Mouse (Mus musculus): ENCODE measurements around the gene Eif3l. TPM values are rescaled to one million over a fixed set of nuclear protein-coding genes. Genes with fewer than 3 reads are reported as not detected.

The Eif3l gene
- 100 to 1,000 TPM; 114 to 115 TPM for total RNA-seq (2023)

GRCm38 (mm10) chr15:79074913-79075532 is at the start of gene Eif3l:
Eif3l (plus strand) TSS chr15:79075179.

GRCm38 (mm10) chr15:79028237-79028738 is 46.7 kb upstream of the Eif3l start, which contains the start of gene H1f0:
H1f0 (plus strand) TSS chr15:79028450.

DNA sequence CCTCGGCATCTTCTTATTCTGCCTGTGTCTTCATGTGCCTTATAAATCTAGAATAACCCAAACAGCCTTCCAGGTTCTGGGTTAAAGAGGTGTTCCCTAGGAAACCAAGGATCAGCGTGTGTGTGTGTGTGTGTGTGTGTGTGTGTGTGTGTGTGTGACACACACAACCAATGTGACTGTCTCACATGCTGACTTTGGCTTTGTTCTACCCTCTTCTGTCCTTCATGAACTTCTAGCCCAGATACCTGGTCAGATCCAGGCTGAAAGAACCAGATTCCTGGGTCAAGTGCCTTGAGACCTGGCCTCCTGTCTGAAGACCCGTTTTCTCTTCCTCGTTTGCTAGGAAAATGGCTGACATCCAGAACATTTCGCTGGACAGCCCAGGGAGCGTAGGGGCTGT is 33.4 kb upstream of the Eif3l start, which contains the start of gene Galr3:
Gene Galr3 (plus strand): TSS at position 301 of the 400 bp plus-strand sequence.

GRCm38 (mm10) chr15:79062376-79063159 is 12.4 kb upstream of the Eif3l start, which contains the start of gene Ankrd54:
Ankrd54 (minus strand) TSS chr15:79062893.

GRCm38 (mm10) chr15:79108421-79109320 is 33.7 kb downstream of the Eif3l start, which contains the start of gene Micall1:
Micall1 (plus strand) TSS chr15:79108898.

DNA sequence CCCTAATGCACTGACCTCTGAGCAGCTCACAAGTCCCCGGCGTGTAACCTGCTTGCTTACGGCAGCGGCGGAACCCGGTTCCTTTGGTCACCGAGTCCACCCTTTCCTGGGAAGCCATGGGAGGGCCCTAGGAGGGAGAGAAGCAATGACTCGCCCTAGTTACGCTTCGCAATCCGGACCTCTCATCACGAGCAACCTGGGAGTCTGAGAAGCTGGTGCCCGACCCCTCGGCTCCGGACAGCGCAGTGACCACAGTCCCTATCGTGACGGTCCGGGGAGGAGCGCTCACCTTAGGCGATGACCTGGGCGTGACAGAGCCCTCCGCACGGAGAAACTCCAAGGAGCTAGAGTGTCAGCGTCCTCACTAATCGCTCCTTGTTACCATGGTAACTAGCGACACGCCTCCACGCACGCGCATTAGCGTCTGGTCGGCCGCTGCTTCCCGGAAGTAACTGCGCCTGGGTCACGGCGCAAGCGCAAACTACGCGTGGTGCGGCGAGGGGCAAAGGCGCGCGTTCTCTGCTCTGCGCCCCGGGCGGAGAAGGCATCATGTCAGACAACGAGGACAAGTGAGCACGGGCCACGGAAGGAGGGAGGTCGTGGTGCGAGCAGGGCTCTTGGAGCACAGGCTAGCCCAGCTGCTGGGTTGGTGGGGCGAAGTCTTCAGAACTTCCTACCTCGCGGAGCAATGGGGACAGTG is 66.0 kb downstream of the Eif3l start, which contains the start of the genes Polr2f and 1700088E04Rik:
Gene Polr2f (plus strand): TSS at position 144 of the 700 bp plus-strand sequence.
Gene 1700088E04Rik (minus strand): TSS at position 388 of the 700 bp plus-strand sequence.

Other genes starting within 250 kb of the Eif3l start
- not detected for gene Cdc42ep1, start 232.6 kb upstream of the Eif3l start, total RNA-seq (2023)
- not detected for gene Lgals2, start 219.7 kb upstream of the Eif3l start, total RNA-seq (2023)
- 10 to 100 TPM; 74.7 to 77.9 TPM for gene Gga1, start 198.0 kb upstream of the Eif3l start, total RNA-seq (2023)
- gene Gm49510, start 175.5 kb upstream of the Eif3l start, total RNA-seq (2023): under 1 TPM in 1 of 2 experiments, not detected in 1; 0.80 TPM
- gene Sh3bp1, start 175.4 kb upstream of the Eif3l start, total RNA-seq (2023): 10 to 100 TPM; 60.9 to 70.6 TPM
- 1 to 10 TPM; 9.8 to 9.9 TPM for gene Pdxp, start 161.3 kb upstream of the Eif3l start, total RNA-seq (2023)
- 10 to 100 TPM in 1 of 2 experiments, 1 to 10 TPM in 1; 7.2 to 10.1 TPM for gene Lgals1, start 148.5 kb upstream of the Eif3l start, total RNA-seq (2023)
- gene Nol12, start 140.2 kb upstream of the Eif3l start, total RNA-seq (2023): 10 to 100 TPM; 36.2 to 47.2 TPM
- 10 to 100 TPM; 46.6 to 65.7 TPM for gene Triobp, start 127.5 kb upstream of the Eif3l start, total RNA-seq (2023)
- 1 to 10 TPM; 1.9 to 2.1 TPM for gene H1f0, start 46.7 kb upstream of the Eif3l start, total RNA-seq (2023)
- gene Galr3, start 33.3 kb upstream of the Eif3l start, total RNA-seq (2023): not detected
- 10 to 100 TPM; 38.2 to 38.8 TPM for gene Ankrd54, start 12.3 kb upstream of the Eif3l start, total RNA-seq (2023)
- 10 to 100 TPM; 50.9 to 53.1 TPM for gene Micall1, start 33.7 kb downstream of the Eif3l start, total RNA-seq (2023)
- gene Polr2f, start 65.8 kb downstream of the Eif3l start, total RNA-seq (2023): 10 to 100 TPM; 56.6 to 57.0 TPM
- gene 1700088E04Rik, start 66.1 kb downstream of the Eif3l start, total RNA-seq (2023): not detected
- not detected for gene Sox10, start 90.1 kb downstream of the Eif3l start, total RNA-seq (2023)
- gene Pick1, start 154.0 kb downstream of the Eif3l start, total RNA-seq (2023): 10 to 100 TPM; 38.4 to 39.1 TPM
- 1 to 10 TPM; 1.1 to 1.6 TPM for gene Gm49486, start 154.2 kb downstream of the Eif3l start, total RNA-seq (2023)
- not detected for gene Slc16a8, start 179.6 kb downstream of the Eif3l start, total RNA-seq (2023)
- gene Baiap2l2, start 210.4 kb downstream of the Eif3l start, total RNA-seq (2023): not detected